Mouse (Mus musculus) midbrain, embryonic 13.5 days (tissue): ENCODE data around the gene Fndc9. TPM values are rescaled to one million over a fixed set of nuclear protein-coding genes. Genes with fewer than 3 reads are reported as not detected.

ENCODE experiments used
- ATAC-seq: fragments of 200-750 bp; cut with Nextera tagmentation; 2 replicates; pipeline ENCODE4 v1.8.0; 2017; ENCODE audit warnings: mild to moderate bottlenecking, moderate TSS enrichment, moderate library complexity
- H3K27ac ChIP-seq: fragments of 300-500 bp; sonication (generic); 2 replicates; pipeline ENCODE4 v1.5.1; 2015; ENCODE audit warnings: inconsistent platforms, mild to moderate bottlenecking, moderate library complexity
- H3K27me3 ChIP-seq: fragments of 300-500 bp; sonication (generic); 2 replicates; pipeline ENCODE4 v1.6.1; 2015; ENCODE audit warnings: mild to moderate bottlenecking, inconsistent platforms
- H3K36me3 ChIP-seq: fragments of 300-500 bp; sonication (generic); 2 replicates; pipeline ENCODE4 v1.6.1; 2015; ENCODE audit warnings: mild to moderate bottlenecking, inconsistent platforms
- H3K4me1 ChIP-seq: fragments of 300-500 bp; sonication (generic); replicated peaks from 2 replicates; pipeline ENCODE4 v1.6.1; 2015; ENCODE audit warnings: inconsistent platforms
- H3K4me2 ChIP-seq: fragments of 300-500 bp; sonication (generic); replicated peaks from 2 replicates; pipeline ENCODE4 v1.6.1; 2015; ENCODE audit warnings: moderate library complexity, mild to moderate bottlenecking, inconsistent platforms
- H3K4me3 ChIP-seq: fragments of 300-500 bp; sonication (generic); replicated peaks from 2 replicates; pipeline ENCODE4 v1.5.1; 2015; ENCODE audit warnings: mild to moderate bottlenecking, inconsistent platforms
- H3K9ac ChIP-seq: fragments of 300-500 bp; sonication (generic); replicated peaks from 2 replicates; pipeline ENCODE4 v1.6.1; 2015; ENCODE audit warnings: mild to moderate bottlenecking, inconsistent platforms
- H3K9me3 ChIP-seq: fragments of 300-500 bp; sonication (generic); 2 replicates; pipeline ENCODE4 v1.6.1; 2016; ENCODE audit warnings: mild to moderate bottlenecking, inconsistent platforms
- WGBS: fragments of 180-500 bp; shearing (Covaris S2); methylation state at CpG from one replicate; pipeline ENCODE4 v1.1.7; 2015; 5-methylcytosine and 5-hydroxymethylcytosine counted together
- polyA plus RNA-seq: library from polyadenylated mRNA; unstranded; fragments of >200 nt; fragmentation: Nextera tagmentation; extraction: Ambion mirVana; gene quantifications from 2 replicates; pipeline ENCODE4 v1.2.1, GENCODE M21; 2015

Gene Fndc9
- polyA plus RNA-seq, 1 experiment from 2014 or later, result 4.6 TPM

DNA sequence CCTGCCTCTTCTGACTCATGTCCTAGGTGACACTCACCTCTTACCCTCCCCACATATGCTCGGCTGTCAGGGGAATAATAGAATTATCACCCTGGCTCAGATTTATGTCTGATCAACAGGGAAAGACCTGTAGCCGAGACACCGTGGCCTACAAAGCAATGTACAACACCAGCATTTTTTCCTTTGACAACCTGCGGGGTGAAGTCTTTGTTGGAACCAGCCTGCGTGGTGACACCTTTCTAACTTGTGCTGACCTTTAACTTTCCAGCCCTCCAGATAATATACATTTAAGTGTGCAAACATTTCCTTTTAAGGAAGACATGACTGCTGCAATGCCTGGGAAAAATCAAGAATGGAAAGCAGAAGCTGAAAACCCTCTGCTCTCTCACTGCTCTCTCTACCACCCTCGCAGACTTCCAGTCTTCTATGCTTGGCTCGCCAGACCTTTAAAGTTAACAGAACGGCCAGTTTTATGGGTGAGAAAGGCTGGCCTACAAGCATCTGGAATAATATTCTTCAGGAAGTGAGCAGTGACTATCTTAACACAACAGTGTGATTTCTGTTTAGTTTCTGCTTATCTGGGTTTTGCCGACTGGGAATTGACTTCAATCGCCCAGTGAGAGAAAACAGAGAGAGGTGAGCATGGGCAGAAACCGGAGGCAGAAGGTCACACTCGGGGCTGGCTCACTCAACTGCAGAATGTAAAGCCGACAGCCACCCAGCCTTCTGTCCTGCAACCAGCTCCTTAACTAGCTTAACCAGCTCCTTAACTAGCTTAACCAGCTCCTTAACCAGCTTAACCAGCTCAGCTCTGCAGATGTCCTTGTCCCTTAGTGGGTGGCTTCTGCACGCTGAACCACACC, 20.7 kb upstream of the Fndc9 start:
- no peak for ATAC-seq
- no peaks in the 10 kb centered on the region for H3K9me3 ChIP-seq
- no peak overlapping the region for H3K4me3 ChIP-seq
- peaks cover 22% of the 10 kb centered on the region for H3K36me3 ChIP-seq
- no peak overlapping the region for H3K9ac ChIP-seq
- peaks cover 37% of the 10 kb centered on the region for H3K4me1 ChIP-seq
- no peak overlapping the region for H3K4me2 ChIP-seq
- peak overlapping the region; percentile 62 for H3K27ac ChIP-seq
- H3K27me3 ChIP-seq, result no peaks in the 10 kb centered on the region
- 84% methylated on average over 14 of the region's 14 CpGs for WGBS

- Histone ChIP-seq H3K9me3 (no peaks in the 10 kb centered on the region), H3K9ac (no peak overlapping the region), H3K4me3 (no peak overlapping the region), H3K27me3 (no peaks in the 10 kb centered on the region), H3K36me3 (peaks cover 17% of the 10 kb centered on the region), H3K27ac (peak overlapping the region; percentile 76), H3K4me1 (peaks cover 45% of the 10 kb centered on the region), H3K4me2 (no peak overlapping the region)
- peak; percentile 69 for ATAC-seq
- 23% methylated on average over 3 of the region's 3 CpGs for WGBS
These were observed 20.0 kb upstream of the Fndc9 start for GRCm38 (mm10) chr11:46215354-46215753.

DNA sequence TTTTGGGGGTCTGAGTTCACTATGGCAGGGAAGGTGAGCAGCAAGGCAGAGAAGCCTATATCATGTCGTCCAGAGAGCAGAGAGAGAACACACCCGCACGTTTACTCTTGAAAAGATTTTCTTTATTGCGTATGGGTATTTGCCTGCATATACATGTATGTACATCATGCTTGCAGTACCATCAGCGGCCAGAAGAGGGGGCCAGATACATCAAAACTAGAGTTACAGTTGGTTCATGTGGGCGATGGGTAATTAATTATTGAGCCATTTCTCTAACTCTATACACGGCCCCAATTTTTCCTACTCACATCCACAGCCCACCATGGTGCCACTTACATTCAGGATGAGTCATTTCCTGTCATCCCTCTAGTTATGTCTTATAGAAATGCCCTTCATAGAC, 18.7 kb upstream of the Fndc9 start:
- 71% methylated on average over 7 of the region's 7 CpGs for WGBS
- Histone ChIP-seq H3K27ac (peak overlapping the region; percentile 94; the same call in 1 of the 2 replicates), H3K4me1 (peaks cover 46% of the 10 kb centered on the region), H3K4me2 (no peak overlapping the region), H3K9ac (no peak overlapping the region), H3K36me3 (peaks cover 27% of the 10 kb centered on the region), H3K9me3 (no peaks in the 10 kb centered on the region), H3K27me3 (no peaks in the 10 kb centered on the region), H3K4me3 (no peak overlapping the region)
- ATAC-seq, result no peak

GRCm38 (mm10) chr11:46217686-46218085, 17.6 kb upstream of the Fndc9 start:
- H3K27ac ChIP-seq, result peak overlapping the region; percentile 94
- H3K4me3 ChIP-seq, result no peak overlapping the region
- peaks cover 37% of the 10 kb centered on the region for H3K36me3 ChIP-seq
- H3K27me3 ChIP-seq, result no peaks in the 10 kb centered on the region
- H3K9me3 ChIP-seq, result no peaks in the 10 kb centered on the region
- peaks cover 44% of the 10 kb centered on the region for H3K4me1 ChIP-seq
- no peak for ATAC-seq
- WGBS, result 81% methylated on average over 9 of the region's 9 CpGs
- H3K4me2 ChIP-seq, result no peak overlapping the region
- H3K9ac ChIP-seq, result no peak overlapping the region

GRCm38 (mm10) chr11:46218584-46218983, 16.7 kb upstream of the Fndc9 start:
- H3K4me1 ChIP-seq, result peaks cover 44% of the 10 kb centered on the region
- no peaks in the 10 kb centered on the region for H3K27me3 ChIP-seq
- peaks cover 46% of the 10 kb centered on the region for H3K36me3 ChIP-seq
- H3K4me3 ChIP-seq, result no peak overlapping the region
- 11% methylated on average over 5 of the region's 5 CpGs for WGBS
- H3K27ac ChIP-seq, result peak overlapping the region; percentile 94
- peak overlapping the region; percentile 27; the same call in 1 of the 2 replicates for H3K4me2 ChIP-seq
- no peak overlapping the region for H3K9ac ChIP-seq
- H3K9me3 ChIP-seq, result no peaks in the 10 kb centered on the region
- peak; percentile 75 for ATAC-seq

GRCm38 (mm10) chr11:46219380-46219779, 16.0 kb upstream of the Fndc9 start:
- peaks cover 48% of the 10 kb centered on the region for H3K36me3 ChIP-seq
- 79% methylated on average over 9 of the region's 9 CpGs for WGBS
- no peaks in the 10 kb centered on the region for H3K27me3 ChIP-seq
- no peaks in the 10 kb centered on the region for H3K9me3 ChIP-seq
- peak overlapping the region; percentile 94 for H3K27ac ChIP-seq
- H3K4me1 ChIP-seq, result peaks cover 44% of the 10 kb centered on the region
- ATAC-seq, result peak; percentile 8; the same call in 1 of the 2 replicates
- H3K9ac ChIP-seq, result no peak overlapping the region
- H3K4me3 ChIP-seq, result no peak overlapping the region
- H3K4me2 ChIP-seq, result 0 out of 2 replicates have a peak overlapping the region, but pooled peaks have one; percentile 6

DNA sequence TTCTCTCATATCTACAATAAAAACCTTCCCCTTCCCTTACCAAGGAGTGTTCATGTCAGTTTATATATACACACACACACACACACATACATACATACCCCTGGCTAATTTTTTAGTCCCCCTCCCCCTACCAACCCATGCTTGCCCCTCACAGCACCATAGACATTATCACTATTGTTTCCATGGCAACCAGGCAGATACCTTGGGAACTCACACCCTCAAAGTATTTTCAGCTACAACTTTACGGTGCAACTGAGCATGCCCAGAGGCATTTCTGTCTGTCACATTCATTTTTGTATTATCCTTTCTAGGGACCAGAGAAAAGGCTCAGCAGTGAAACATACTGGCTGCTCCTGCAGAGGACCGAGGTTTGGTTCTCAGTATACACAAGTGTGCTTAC, 15.1 kb upstream of the Fndc9 start:
- Histone ChIP-seq H3K9me3 (no peaks in the 10 kb centered on the region), H3K36me3 (peaks cover 47% of the 10 kb centered on the region), H3K27ac (peak overlapping the region; percentile 94), H3K4me3 (no peak overlapping the region), H3K4me2 (no peak overlapping the region), H3K9ac (no peak overlapping the region), H3K4me1 (peaks cover 41% of the 10 kb centered on the region), H3K27me3 (no peaks in the 10 kb centered on the region)
- no peak for ATAC-seq
- WGBS, result 65% methylated on average over 2 of the region's 2 CpGs

DNA sequence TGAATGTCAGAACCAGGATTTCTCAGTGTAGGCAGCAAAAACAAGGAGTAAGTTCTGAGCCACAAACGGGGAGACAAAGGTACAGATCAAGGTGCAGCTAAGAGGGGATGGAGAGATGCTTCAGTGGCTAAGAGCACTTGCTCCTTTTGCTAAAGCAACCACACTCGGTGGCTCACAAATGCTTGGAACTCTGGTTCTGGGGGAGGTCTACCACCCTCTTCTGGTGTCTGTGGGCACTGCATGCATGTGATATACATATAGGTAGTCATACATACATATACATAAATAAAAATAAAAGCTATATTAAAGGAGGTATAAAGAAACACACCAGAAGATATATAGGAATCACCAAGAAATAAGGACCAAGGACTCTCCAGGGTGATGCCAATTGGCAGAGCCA, 11.8 kb upstream of the Fndc9 start:
- Histone ChIP-seq H3K4me1 (peaks cover 20% of the 10 kb centered on the region), H3K27me3 (no peaks in the 10 kb centered on the region), H3K4me3 (no peak overlapping the region), H3K9me3 (no peaks in the 10 kb centered on the region), H3K4me2 (no peak overlapping the region), H3K9ac (no peak overlapping the region), H3K36me3 (peaks cover 40% of the 10 kb centered on the region), H3K27ac (no peak overlapping the region)
- 88% methylated on average over 2 of the region's 2 CpGs for WGBS
- ATAC-seq, result no peak

DNA sequence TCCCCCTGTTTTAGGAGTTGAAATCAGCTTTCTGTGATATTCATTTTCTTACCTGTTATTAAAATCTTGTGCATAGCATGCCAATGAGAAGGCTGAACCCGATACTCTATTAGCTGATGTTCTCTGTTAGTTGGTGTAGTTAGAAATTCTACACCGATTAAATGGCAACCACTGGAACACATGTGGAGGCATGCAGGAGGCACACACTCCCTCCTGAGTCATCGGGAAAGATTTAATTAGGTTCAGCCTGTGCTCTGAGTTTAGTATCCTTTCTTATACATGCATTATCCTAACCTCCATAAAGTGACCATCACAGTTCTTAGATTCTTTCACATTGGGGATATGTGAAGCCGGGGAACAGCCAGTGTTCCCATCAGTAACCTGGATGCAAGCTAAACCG, 10.0 kb upstream of the Fndc9 start:
- H3K27ac ChIP-seq, result no peak overlapping the region
- peaks cover 45% of the 10 kb centered on the region for H3K36me3 ChIP-seq
- H3K9ac ChIP-seq, result no peak overlapping the region
- no peaks in the 10 kb centered on the region for H3K27me3 ChIP-seq
- H3K9me3 ChIP-seq, result no peaks in the 10 kb centered on the region
- 93% methylated on average over 5 of the region's 5 CpGs for WGBS
- H3K4me1 ChIP-seq, result peaks cover 2% of the 10 kb centered on the region
- ATAC-seq, result no peak
- no peak overlapping the region for H3K4me3 ChIP-seq
- H3K4me2 ChIP-seq, result no peak overlapping the region

DNA sequence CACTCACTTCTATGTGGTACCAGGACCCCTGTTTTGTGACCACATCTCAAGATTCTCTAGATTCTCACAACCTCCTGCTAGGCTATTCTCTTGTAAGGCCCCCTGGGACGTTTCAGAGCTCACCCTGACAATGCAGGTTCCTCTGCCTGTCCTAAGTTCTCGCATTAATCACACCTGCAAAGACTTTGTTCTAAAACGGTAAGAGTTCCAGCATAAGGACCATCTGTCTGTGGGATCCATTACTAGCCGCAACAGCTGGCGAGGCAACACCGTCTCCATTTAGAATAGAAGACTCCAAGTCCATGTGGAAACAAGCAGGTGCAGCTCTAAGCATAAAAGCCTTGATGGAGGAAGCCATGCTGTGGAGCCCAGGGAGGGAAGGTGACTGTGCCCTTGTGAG, 5.1 kb upstream of the Fndc9 start:
- Histone ChIP-seq H3K36me3 (peaks cover 32% of the 10 kb centered on the region), H3K9ac (no peak overlapping the region), H3K4me3 (no peak overlapping the region), H3K27ac (no peak overlapping the region), H3K27me3 (no peaks in the 10 kb centered on the region), H3K4me2 (no peak overlapping the region), H3K9me3 (no peaks in the 10 kb centered on the region), H3K4me1 (peaks cover 11% of the 10 kb centered on the region)
- ATAC-seq, result no peak
- WGBS, result 65% methylated on average over 6 of the region's 6 CpGs

DNA sequence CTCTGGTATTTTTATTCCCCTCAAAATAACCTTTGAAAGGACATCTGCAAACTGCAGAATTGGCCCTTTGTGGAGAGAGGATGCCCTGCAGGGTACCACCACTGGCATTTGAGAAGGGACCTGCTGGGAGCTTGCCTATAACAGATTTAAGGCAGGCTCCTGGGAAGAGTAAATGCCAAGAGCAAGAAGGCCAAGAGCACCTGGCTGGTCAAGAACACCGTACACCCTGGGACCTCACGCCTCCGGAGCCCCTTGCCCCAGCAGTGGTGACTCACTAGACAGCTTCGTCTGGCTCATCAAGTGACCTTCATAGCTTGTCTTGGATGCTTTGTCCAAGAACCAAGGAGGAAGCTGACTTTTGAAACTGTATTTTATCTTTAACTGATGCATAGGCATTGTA, 2.5 kb upstream of the Fndc9 start:
- Histone ChIP-seq H3K4me2 (no peak overlapping the region), H3K9ac (no peak overlapping the region), H3K4me3 (no peak overlapping the region), H3K27ac (no peak overlapping the region), H3K9me3 (no peaks in the 10 kb centered on the region), H3K4me1 (peaks cover 25% of the 10 kb centered on the region), H3K36me3 (peaks cover 43% of the 10 kb centered on the region), H3K27me3 (no peaks in the 10 kb centered on the region)
- ATAC-seq, result no peak
- WGBS, result 93% methylated on average over 4 of the region's 4 CpGs

- Histone ChIP-seq H3K27me3 (no peaks in the 10 kb centered on the region), H3K4me2 (no peak overlapping the region), H3K9ac (no peak overlapping the region), H3K36me3 (peaks cover 55% of the 10 kb centered on the region), H3K4me1 (peaks cover 25% of the 10 kb centered on the region), H3K9me3 (no peaks in the 10 kb centered on the region), H3K4me3 (no peak overlapping the region), H3K27ac (peak overlapping the region; percentile 84; the same call in 1 of the 2 replicates)
- 0 out of 2 replicates have a peak, but pooled peaks have one; percentile 15 for ATAC-seq
- WGBS, result 64% methylated on average over 4 of the region's 4 CpGs
These were observed 1.4 kb upstream of the Fndc9 start for GRCm38 (mm10) chr11:46233966-46234365.
